Mouse (Mus musculus) fat pad, adult 2 months (tissue): ENCODE results near the gene Ephb4.

Experiments used
- DNase-seq: peaks from one replicate; pipeline ENCODE4 v3.0.0-alpha.2; 2011; ENCODE audit warnings: low read depth, low spot score; ENCODE audit errors: extremely low read depth

Gene Ephb4

DNA sequence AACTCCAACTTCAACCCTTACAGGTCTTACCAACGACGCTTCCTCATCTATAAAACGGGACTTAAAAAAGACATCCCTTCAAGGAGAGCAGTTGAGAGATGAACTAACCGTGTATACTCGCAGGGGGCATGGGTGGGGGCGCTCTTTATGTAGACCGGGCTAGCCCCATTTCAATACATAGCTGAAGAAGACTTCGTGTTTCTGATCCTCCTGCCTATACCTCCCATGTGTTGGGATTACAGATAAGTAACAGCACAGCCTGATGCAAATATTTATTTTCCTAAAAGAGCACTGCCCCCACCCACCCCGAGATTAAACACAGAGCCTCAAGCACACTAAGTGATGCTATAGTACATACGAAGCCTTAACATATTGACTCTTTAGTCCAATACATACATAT is 15.6 kb upstream of the Ephb4 start:
- DNase-seq, result no peak

DNA sequence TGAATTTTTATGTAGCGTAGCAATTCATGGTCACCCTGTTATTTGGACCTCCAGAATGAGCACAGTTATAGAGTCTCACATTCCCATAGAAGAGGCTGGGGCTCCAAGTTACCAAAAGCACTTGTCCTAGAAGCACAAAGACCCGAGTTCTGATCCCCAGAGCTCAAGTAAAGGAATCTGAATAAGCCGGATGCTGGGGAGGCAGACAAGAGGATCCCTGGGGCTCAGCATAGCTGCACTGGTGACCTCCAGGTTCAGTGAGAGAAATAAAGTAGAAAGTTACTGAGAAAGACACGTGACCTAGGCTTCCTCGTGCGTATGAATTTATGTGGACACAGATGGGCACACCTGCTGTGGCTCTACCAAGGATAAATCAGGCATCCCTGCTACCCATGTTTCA is 14.8 kb upstream of the Ephb4 start:
- DNase-seq, result no peak

DNA sequence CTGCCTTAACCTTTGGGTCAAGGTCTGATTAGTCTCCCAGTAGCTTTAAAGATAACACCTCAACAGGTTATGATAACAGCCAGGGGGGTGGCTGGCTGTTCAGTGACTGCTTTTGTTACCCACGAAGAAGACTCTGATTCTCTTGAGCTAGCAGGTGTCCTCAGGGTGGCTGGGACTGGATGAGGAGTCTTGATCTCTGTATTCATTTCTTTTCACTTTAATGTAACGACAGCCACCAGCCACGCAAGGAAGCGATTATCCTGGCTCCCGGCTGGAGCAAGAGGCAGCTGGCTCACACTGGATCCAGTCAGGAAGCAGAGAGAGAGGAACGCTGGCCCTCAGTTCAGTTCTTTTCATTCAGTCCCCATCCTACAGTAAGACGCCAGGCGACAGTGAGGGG is 12.7 kb upstream of the Ephb4 start:
- no peak for DNase-seq

DNA sequence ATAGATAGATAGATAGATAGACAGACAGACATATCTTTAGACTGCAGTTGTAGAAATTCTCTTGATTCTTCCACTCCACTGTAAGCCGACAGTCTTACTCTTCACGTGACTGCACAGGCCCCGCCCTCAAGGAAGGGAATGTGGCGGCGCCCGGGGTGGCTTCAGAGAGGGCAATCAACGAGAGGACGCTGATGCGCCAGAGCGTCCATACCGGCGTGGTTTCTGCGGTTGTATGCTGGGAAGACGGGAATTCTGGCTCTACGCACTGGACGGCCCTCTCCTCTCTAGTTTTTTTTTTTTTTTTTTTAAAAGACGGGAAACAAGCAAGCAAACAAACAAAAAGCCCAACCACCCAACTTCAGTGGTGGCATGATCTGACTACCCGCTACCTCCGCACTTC is 11.7 kb upstream of the Ephb4 start:
- DNase-seq, result no peak

DNA sequence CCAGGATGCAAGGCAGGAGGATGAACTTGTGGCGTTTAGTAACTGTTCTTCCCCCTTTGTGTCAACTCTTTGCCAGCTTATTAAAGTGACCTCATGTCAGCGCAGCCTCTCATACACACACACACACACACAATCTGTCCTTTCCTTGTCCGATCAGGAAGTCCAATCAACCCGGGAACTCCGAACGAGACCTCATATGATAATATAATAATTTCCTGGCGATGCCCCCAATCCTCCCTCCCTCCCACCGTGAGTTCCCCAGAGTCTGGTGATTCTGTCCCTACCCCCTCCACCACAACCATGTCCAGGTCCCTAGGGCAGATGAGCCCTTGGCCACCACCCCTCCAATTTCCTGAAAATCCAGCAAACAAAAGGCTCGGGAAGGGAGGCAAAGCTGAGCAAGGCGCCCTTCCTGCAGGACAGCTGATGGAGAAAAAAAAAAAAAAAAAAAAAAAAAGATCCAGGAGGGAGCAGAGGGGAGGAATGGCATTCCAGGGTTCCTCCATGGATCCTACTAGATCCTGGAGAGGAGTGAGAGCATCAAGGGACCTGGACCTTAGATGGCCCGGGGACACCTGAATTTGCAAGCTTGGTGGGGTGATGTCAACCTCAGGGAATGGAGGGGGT is 11.1 kb upstream of the Ephb4 start:
- no peak for DNase-seq

DNA sequence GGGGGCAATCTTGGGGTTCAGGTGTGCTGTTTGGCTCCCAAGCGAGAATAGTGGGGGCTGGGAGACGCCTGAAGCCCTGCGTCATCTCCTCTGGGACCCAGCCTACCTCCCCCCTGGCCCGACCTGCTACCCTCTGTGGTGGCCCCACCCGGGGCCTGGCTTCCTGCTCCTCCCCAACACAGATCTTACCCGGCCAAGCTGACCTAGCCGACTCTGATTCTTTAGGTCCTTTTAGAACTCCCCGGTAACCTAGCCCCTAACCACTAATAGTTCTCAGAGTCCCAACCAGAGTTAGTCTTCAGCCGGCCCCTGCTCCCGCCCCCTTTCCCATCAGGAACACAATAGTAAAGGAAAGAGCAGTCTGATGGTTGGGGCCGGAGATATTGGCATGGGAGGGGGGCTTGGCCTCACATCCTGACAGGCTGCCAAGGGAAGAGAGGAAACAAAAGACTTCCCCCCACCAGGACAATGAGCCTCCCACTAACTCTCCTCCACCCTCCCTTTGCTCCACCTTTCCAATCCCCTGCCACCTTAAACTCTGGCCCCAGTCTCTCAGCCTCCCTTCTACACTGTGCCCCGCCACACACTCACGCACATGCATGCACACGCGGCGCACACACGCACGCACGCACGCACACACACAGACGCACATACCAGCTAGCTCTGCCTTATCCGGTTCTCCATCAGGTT is 10.5 kb upstream of the Ephb4 start:
- no peak for DNase-seq

DNA sequence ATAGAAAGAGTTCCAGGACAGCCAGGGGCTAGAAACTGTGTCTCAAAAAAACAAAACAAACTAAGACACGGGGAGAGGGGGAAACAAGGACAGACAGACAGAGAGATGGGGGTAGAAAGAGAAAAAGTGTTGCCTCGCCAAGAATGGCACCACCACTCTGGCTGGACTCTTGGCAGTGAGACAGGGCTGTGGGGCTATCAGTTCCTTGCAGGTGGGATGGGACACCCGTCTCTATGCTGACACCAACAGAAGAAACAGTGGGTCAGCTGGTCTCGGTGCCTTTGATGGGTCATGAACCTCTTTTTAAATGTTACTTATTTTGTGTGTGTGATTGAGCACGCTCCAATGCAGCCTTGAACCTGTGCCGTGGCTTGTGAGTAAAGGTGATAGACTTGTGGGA is 9.7 kb upstream of the Ephb4 start:
- DNase-seq, result no peak

DNA sequence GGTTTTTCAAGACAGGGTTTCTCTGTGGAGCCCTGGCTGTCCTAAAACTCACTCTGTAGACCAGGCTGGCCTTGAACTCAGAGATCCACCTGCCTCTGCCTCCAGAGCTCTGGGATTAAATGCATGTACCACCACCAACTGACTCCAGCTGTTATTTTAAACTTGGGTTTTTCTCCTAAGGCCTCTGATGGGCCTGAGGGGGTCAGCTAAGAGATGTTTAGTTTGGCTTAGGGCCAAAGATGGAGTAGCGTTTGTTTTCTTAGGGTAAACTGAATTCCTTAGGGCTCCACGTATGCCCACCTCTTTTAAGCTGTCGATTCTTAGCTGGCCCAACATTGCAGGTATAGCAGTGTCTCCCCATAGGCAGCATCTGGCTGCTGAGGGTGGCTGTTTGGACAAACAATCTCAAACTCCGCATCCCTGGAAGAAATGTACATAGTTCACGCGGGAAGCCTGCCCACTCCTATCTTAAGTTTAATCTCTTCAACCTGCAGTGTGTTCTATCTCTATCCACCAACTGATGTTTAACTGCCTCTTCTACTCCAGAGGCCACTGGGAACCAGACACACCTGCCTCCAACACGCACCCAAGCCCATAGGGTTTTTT is 7.4 kb upstream of the Ephb4 start:
- DNase-seq, result no peak

DNA sequence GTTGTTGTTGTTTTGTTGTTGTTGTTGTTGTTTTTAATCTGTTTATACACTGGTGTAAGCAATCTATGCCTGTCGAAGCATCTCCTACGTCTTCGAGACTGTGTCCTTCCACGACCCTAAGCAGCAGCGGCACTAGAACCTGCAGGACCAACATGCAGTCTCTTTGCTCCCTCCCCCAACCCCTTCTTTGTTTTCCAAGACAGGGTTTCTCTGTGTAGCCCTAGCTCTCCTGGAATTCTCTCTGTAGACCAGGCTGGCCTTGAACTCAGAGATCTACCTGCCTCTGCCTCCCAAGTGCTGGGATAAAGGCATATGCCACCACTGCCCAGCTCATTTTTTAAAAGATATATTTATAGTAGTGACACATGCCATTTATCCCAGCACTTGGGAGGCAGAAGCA is 6.5 kb upstream of the Ephb4 start:
- no peak for DNase-seq

DNA sequence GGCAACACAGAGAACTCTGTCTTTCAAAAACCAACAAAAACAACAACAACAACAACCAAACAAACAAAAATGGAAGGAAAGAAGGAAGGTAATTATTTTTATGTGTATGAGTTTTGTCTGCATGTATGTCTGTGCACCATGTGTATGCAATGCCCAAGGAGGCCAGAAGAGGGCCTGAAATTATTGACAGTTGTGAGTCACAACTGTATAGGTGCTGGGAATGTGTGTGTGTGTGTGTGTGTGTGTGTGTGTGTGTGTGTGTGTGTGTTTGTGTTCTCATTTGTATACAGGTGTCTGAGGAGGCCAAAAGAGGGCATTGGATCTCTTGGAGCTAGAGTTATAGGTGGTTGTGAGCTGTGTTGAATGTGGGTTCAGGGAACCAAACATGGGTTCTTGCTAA is 6.0 kb upstream of the Ephb4 start:
- no peak for DNase-seq

DNA sequence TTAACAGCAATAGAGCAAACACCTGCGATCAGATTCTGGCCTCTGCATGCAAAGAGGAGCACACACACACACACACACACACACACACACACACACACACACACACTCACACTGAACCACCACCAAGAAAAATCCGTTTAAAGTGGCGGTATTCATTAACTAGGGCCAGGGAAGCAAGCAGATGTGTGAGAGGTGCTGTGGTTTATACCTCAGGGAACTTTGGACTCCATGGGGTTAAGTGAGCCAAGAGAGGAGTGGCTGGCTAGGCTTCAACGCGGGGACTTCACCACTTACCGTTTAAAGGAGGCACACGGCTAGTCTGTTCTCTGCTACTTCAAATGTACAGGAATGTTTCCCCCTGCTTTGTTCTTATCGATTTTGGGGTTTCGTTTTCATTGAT is 4.1 kb upstream of the Ephb4 start:
- DNase-seq, result no peak

DNA sequence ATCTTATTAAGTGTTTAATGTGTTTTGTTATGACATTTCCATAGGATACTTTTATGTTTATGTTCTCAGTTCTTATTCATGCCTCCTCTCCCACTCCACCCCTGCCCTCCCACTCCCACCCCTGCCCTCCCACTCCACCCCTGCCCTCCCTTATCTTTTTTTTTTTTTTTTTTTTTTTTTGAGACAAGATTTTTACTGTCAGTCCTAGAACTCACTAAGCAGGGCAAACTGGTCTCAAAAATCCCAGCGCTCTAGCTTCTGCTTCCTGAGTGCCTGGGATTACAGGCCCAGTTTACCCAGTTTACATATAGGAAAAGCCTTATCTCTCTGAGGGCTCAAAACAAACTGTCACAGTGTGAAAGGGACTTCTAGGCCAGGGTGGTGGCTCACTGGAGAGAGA is 3.5 kb upstream of the Ephb4 start:
- no peak for DNase-seq

DNA sequence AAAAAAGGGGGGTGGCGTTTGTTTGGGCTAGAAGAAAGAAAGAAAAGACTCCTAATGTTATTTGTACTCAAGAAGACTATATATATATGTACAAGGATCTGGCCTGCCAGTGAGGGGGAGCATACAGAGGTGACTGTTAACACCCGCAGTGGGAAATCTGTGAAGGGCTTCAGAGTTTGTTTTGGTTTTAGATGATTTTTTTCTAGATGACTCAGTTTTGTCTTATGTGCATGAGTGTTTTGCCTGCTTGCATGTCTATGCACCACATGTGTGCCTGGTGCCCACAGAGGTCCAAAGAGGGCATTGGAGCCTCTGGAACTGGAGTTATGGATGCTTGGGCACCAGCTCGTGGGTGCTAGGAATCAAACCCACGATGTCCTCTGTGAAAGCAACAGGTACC is 2.9 kb upstream of the Ephb4 start:
- no peak for DNase-seq

DNA sequence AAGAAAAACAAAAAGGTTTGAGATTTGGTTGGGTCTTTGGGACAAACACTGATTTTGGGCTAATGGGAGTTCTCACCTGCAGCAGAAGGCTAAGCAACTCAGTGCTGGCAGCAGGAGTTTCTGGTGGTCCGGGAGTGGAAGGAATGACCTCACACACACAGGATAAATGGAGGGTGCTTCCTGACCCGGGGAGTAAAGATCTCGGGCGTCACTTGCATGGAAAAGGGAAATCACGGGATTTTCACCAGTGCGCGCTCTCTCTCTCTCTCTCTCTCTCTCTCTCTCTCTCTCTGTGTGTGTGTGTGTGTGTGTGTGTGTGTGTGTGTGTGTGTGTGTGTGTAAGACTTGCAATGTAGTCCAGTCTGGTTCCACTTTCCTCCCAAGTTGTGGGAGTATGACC is 2.1 kb upstream of the Ephb4 start:
- DNase-seq, result no peak

DNA sequence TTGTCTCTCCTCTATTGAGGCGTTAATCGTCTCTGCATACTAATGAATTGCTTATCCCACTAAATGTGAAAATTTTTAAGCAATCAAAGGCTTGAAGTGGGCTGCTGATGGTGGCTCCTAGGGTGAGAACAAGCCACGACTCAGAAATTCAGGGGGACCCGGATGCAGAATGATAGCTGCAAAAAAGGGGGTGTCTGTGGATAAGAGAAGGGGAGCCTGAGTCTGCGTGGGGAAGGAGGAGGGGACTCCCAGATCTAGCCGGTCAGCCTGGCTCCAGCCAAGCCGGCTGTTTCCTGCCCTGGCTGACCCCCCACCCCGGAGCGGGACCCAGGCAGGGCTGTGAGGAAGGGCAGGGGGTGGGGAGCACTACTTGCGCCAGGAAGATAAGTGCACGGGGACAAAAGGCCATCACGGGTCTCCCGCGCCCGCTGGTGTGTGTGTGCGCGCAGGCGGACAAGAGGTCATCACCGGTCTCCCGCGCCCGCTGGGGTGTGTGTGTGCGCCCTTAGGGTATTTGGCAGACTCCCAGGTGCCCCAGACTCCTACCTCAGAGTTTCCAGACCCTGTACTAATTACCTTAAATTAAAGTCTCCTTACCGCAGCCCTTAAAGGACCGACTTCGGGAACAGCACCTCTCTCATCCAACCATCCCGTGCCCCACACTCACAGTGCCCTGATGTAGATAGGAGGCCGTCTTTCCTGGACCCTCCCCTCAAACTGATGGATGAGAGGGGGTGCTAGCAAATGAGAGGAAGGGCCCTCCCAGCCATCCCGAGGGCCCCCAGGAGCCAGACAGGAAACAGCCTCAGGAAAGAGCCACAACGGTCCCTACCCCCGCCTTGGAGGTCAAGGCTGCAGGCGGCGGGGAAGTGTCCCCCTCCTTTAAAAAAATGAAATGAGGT is 1.2 kb upstream of the Ephb4 start:
- no peak for DNase-seq

DNA sequence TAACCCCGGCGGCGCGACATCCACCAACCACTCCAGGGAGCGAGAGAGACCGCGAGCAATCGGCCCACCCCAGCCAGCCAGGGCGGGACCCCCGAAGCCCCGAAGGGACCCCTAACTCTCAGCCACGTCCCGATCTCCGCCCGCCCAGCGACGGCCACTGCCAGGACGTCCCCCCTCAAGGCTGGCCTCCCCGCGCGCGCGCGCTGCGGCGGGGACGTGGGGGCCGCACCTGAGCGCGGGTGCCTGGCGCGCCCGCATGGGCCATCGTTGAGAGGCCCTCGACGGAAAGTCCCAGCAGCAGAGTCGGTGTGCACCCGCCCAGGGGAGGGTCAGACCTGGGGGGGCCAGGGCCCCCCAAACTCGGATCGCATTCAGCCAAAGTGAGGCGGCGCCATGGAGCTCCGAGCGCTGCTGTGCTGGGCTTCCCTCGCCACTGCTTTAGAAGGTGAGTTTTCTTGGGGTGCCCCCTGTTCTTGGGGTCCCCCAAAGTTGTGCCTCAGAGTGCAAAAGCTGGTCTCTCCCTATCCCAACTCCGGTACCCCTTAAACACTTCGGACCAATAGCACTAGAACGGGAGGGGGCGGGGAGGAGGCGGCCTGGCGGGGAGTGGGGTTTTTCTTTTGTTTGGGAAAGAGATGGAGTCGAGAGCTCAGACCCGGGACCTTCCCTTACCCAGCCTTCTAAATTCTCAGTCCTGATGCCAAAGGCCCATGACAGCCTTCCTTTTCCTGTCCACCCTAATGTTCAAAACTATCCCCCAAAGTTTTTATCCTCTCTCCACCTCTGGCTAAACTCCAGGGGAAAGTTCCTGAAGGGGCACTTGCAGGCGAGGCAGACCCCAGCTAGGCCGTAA is 522 bp downstream of the Ephb4 start:
- DNase-seq, result no peak

DNA sequence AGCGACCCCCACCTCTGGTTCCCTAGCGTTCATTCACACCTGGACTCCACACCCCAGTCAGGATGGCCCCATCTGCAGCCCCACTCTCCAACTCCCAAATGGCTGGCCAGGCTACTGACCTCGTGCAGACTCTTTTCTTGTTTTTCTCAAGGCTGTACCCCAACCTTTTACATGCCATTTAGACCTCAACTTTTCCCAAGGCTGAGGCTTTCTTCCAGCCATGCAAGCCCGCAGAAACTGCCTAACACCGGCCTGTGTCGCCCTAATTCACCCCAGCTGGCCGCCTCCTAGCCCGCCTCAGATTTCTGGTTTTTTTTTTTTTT is 1.1 kb downstream of the Ephb4 start:
- DNase-seq, result no peak

DNA sequence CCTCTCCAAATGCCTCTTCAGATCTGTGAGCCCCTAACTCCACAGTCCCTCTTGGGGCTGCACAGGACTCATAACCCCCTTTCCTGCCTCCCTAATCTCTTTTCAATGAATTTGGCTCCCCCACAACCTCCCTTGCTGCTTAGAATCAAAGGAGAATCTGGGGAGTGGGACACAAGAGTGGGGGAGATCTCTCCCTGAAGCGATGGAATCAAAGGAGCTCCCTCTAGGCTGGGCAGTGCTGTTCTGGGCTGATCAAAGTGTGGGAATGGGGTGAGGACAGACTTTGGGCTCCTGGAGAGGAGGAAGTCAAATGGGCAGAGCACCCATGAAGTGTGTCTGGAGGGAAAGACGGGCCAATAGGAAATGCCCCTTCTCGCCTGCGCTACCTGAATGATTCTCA is 1.5 kb downstream of the Ephb4 start:
- no peak for DNase-seq

DNA sequence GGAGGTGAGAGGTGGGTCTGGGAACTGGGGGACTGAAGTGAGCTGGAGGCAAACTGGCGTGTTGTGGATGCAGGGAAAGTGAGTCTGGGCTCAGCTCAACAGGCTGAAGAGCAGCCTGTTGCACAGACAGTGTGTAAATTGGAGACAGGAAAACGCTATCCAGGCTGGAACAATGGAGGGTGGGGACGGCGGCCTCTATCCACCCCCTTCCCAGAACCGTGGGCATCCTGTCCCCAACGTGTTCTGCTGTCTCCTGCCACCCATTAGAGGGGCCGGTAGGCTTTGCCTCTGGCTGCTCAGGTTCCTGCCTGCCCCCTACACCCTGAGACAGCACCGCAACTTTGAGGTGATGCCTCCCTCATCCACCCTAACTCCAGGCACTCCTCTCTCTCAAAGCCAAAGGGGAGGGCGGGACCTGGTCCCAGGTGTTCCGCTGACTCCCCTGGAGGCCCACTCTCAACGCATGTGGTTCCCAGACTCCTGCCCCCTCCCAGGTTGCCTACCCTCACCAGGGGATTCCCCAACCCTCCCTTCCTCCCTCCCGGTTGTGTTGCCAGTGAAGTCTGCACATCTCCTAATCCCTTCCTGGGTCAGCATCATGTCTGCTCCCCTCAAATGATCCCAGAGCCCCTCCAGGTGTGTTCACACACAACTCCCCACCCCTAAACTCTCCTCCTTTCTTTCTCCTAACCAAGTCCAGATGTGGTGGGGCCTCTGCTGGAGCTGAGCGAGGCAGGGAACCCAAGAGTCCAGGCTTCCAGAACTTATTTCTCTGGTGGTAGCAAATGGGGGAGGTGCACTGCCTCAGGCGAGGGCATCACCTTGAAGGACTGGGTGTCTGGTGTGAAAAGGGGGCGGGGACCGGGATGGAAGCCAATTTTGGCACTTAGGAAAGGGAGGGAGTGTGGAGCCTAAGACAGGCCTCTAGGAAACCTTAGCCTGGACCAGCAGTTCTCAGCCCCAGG is 2.4 kb downstream of the Ephb4 start:
- DNase-seq, result no peak

DNA sequence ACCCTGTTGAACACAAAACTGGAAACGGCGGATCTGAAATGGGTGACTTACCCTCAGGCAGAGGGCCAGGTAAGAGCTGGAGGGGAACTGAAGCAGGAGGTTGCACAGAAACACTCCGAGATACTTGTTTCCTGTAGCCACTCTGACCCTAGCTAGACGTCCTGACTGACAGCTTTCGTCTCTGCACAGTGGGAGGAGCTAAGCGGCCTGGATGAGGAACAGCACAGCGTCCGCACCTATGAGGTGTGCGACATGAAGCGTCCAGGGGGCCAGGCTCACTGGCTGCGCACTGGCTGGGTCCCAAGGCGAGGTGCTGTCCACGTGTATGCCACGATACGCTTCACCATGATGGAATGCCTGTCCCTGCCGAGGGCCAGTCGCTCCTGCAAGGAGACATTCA is 4.2 kb downstream of the Ephb4 start:
- DNase-seq, result no peak
